Mouse (Mus musculus): ENCODE results near the gene Tmem233. TPM values are rescaled to one million over a fixed set of nuclear protein-coding genes. Genes with fewer than 3 reads are reported as not detected.

Gene Tmem233
- polyA plus RNA-seq, 1 experiment from 2014 or later: not detected

DNA sequence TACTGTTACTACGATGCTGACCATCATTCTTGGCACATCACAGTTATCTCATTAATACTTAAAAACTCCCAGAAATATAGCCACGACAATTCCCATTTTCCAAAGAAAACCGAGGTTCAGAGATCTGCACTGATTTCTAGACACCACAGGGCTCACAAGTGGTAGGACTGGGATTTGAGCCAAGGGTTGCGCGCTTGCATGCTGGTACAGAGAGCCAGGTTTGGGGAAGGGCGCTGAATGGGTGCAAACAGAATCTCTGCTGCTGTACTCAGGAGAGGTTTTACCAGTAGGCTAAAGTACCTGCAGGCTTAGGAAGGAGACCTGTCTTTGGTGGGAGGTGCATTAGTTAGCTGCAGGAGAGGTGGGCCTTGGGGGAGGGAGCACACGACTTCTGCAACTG, 1.4 kb downstream of the Tmem233 start:
- no peak for ATAC-seq (ENCODE audit: insufficient number of reproducible peaks, low FRiP score, low TSS enrichment, low read depth)
- H3K4me2 ChIP-seq (ENCODE audit: low read depth, severe bottlenecking): no peak overlapping the region
- no peak overlapping the region for H3K4me3 ChIP-seq (ENCODE audit: low read depth, low read length)
- no peaks in the 10 kb centered on the region for H3K9me3 ChIP-seq (ENCODE audit: control insufficient read depth, low read length)
- WGBS: 81% methylated on average over 7 of the region's 7 CpGs
- no peak overlapping the region for H3K9ac ChIP-seq (ENCODE audit: low read length)
- peaks cover 15% of the 10 kb centered on the region for H3K27me3 ChIP-seq (ENCODE audit: control insufficient read depth, insufficient read depth, low read length)
- H3K27ac ChIP-seq (replicated peaks; ENCODE audit: low read depth, low read length): no peak overlapping the region
- H3K4me1 ChIP-seq (ENCODE audit: control insufficient read depth, insufficient read depth, low read length): no peaks in the 10 kb centered on the region
- DNase-seq (ENCODE audit: low spot score): no peak
- H3K36me3 ChIP-seq (ENCODE audit: control insufficient read depth, insufficient read depth, low read length): no peaks in the 10 kb centered on the region

GRCm38 (mm10) chr5:116080736-116081135, 2.3 kb downstream of the Tmem233 start:
- Histone ChIP-seq H3K4me1 (ENCODE audit: control insufficient read depth, insufficient read depth, low read length) (no peaks in the 10 kb centered on the region), H3K27me3 (ENCODE audit: control insufficient read depth, insufficient read depth, low read length) (peaks cover 15% of the 10 kb centered on the region), H3K4me2 (ENCODE audit: low read depth, severe bottlenecking) (no peak overlapping the region), H3K9me3 (ENCODE audit: control insufficient read depth, low read length) (no peaks in the 10 kb centered on the region), H3K9ac (ENCODE audit: low read length) (no peak overlapping the region), H3K27ac (replicated peaks; ENCODE audit: low read depth, low read length) (no peak overlapping the region), H3K36me3 (ENCODE audit: control insufficient read depth, insufficient read depth, low read length) (no peaks in the 10 kb centered on the region), H3K4me3 (ENCODE audit: low read depth, low read length) (no peak overlapping the region)
- 57% methylated on average over 6 of the region's 6 CpGs for WGBS
- DNase-seq (ENCODE audit: low spot score): no peak
- no peak for ATAC-seq (ENCODE audit: insufficient number of reproducible peaks, low FRiP score, low TSS enrichment, low read depth)

- no peak overlapping the region for H3K4me3 ChIP-seq (ENCODE audit: low read depth, low read length)
- ATAC-seq (ENCODE audit: insufficient number of reproducible peaks, low FRiP score, low TSS enrichment, low read depth) (no peak), DNase-seq (ENCODE audit: low spot score) (no peak)
- no peak overlapping the region for H3K4me2 ChIP-seq (ENCODE audit: low read depth, severe bottlenecking)
- H3K4me1 ChIP-seq (ENCODE audit: control insufficient read depth, insufficient read depth, low read length): no peaks in the 10 kb centered on the region
- no peak overlapping the region for H3K9ac ChIP-seq (ENCODE audit: low read length)
- 97% methylated on average over 4 of the region's 4 CpGs for WGBS
- no peaks in the 10 kb centered on the region for H3K27me3 ChIP-seq (ENCODE audit: control insufficient read depth, insufficient read depth, low read length)
- H3K36me3 ChIP-seq (ENCODE audit: control insufficient read depth, insufficient read depth, low read length): no peaks in the 10 kb centered on the region
- no peaks in the 10 kb centered on the region for H3K9me3 ChIP-seq (ENCODE audit: control insufficient read depth, low read length)
- no peak overlapping the region for H3K27ac ChIP-seq (replicated peaks; ENCODE audit: low read depth, low read length)
Measured at GRCm38 (mm10) chr5:116069618-116070017, 13.4 kb downstream of the Tmem233 start.

- ATAC-seq (ENCODE audit: insufficient number of reproducible peaks, low FRiP score, low TSS enrichment, low read depth) (no peak), DNase-seq (ENCODE audit: low spot score) (no peak)
- Histone ChIP-seq H3K27ac (replicated peaks; ENCODE audit: low read depth, low read length) (no peak overlapping the region), H3K4me2 (ENCODE audit: low read depth, severe bottlenecking) (no peak overlapping the region), H3K9ac (ENCODE audit: low read length) (no peak overlapping the region), H3K4me3 (ENCODE audit: low read depth, low read length) (no peak overlapping the region), H3K36me3 (ENCODE audit: control insufficient read depth, insufficient read depth, low read length) (no peaks in the 10 kb centered on the region), H3K27me3 (ENCODE audit: control insufficient read depth, insufficient read depth, low read length) (no peaks in the 10 kb centered on the region), H3K9me3 (ENCODE audit: control insufficient read depth, low read length) (no peaks in the 10 kb centered on the region), H3K4me1 (ENCODE audit: control insufficient read depth, insufficient read depth, low read length) (no peaks in the 10 kb centered on the region)
- WGBS: 62% methylated on average over 6 of the region's 6 CpGs
Measured at GRCm38 (mm10) chr5:116052826-116053225, 30.2 kb downstream of the Tmem233 start.

- DNase-seq (ENCODE audit: low spot score) (no peak), ATAC-seq (ENCODE audit: insufficient number of reproducible peaks, low FRiP score, low TSS enrichment, low read depth) (no peak)
- H3K4me1 ChIP-seq (ENCODE audit: control insufficient read depth, insufficient read depth, low read length): no peaks in the 10 kb centered on the region
- H3K4me3 ChIP-seq (ENCODE audit: low read depth, low read length): no peak overlapping the region
- no peak overlapping the region for H3K9ac ChIP-seq (ENCODE audit: low read length)
- no peak overlapping the region for H3K27ac ChIP-seq (replicated peaks; ENCODE audit: low read depth, low read length)
- WGBS: 90% methylated on average over 5 of the region's 5 CpGs
- H3K36me3 ChIP-seq (ENCODE audit: control insufficient read depth, insufficient read depth, low read length): no peaks in the 10 kb centered on the region
- H3K4me2 ChIP-seq (ENCODE audit: low read depth, severe bottlenecking): no peak overlapping the region
- no peaks in the 10 kb centered on the region for H3K9me3 ChIP-seq (ENCODE audit: control insufficient read depth, low read length)
- H3K27me3 ChIP-seq (ENCODE audit: control insufficient read depth, insufficient read depth, low read length): no peaks in the 10 kb centered on the region
Measured at GRCm38 (mm10) chr5:116052171-116052570, 30.9 kb downstream of the Tmem233 start.

- 82% methylated on average over 4 of the region's 4 CpGs for WGBS
- Histone ChIP-seq H3K27me3 (ENCODE audit: control insufficient read depth, insufficient read depth, low read length) (no peaks in the 10 kb centered on the region), H3K4me1 (ENCODE audit: control insufficient read depth, insufficient read depth, low read length) (no peaks in the 10 kb centered on the region), H3K9me3 (ENCODE audit: control insufficient read depth, low read length) (no peaks in the 10 kb centered on the region), H3K27ac (replicated peaks; ENCODE audit: low read depth, low read length) (no peak overlapping the region), H3K36me3 (ENCODE audit: control insufficient read depth, insufficient read depth, low read length) (no peaks in the 10 kb centered on the region), H3K4me2 (ENCODE audit: low read depth, severe bottlenecking) (no peak overlapping the region), H3K9ac (ENCODE audit: low read length) (no peak overlapping the region), H3K4me3 (ENCODE audit: low read depth, low read length) (no peak overlapping the region)
- ATAC-seq (ENCODE audit: insufficient number of reproducible peaks, low FRiP score, low TSS enrichment, low read depth) (no peak), DNase-seq (ENCODE audit: low spot score) (no peak)
Measured at GRCm38 (mm10) chr5:116049821-116050220, 33.2 kb downstream of the Tmem233 start.

- WGBS: 99% methylated on average over 3 of the region's 3 CpGs
- Histone ChIP-seq H3K27me3 (ENCODE audit: control insufficient read depth, insufficient read depth, low read length) (no peaks in the 10 kb centered on the region), H3K36me3 (ENCODE audit: control insufficient read depth, insufficient read depth, low read length) (no peaks in the 10 kb centered on the region), H3K4me3 (ENCODE audit: low read depth, low read length) (no peak overlapping the region), H3K4me2 (ENCODE audit: low read depth, severe bottlenecking) (no peak overlapping the region), H3K9me3 (ENCODE audit: control insufficient read depth, low read length) (no peaks in the 10 kb centered on the region), H3K27ac (replicated peaks; ENCODE audit: low read depth, low read length) (no peak overlapping the region), H3K9ac (ENCODE audit: low read length) (no peak overlapping the region), H3K4me1 (ENCODE audit: control insufficient read depth, insufficient read depth, low read length) (no peaks in the 10 kb centered on the region)
- DNase-seq (ENCODE audit: low spot score) (no peak), ATAC-seq (ENCODE audit: insufficient number of reproducible peaks, low FRiP score, low TSS enrichment, low read depth) (no peak)
Measured at GRCm38 (mm10) chr5:116048321-116048720, 34.7 kb downstream of the Tmem233 start.

DNA sequence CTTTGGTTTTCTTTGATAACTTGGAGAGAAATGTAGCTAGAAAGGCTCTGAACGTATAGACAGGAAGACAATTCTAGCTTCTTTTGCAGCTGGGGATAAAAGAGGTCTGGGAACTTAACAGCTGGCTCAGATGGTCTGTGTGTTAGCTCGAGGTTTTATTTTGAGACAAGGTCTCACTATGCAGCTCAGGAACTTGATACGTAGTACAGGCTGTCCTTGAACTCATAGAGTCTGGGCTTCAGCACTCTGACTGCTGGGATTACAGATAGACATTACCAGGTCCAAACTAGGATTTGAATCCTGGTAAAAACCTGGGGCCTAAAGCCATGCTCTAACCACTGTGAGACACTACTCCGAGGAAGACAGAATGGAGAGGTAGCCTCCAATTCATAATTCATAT, 36.8 kb downstream of the Tmem233 start:
- Histone ChIP-seq H3K9ac (ENCODE audit: low read length) (no peak overlapping the region), H3K4me3 (ENCODE audit: low read depth, low read length) (no peak overlapping the region), H3K27ac (replicated peaks; ENCODE audit: low read depth, low read length) (no peak overlapping the region), H3K4me1 (ENCODE audit: control insufficient read depth, insufficient read depth, low read length) (no peaks in the 10 kb centered on the region), H3K27me3 (ENCODE audit: control insufficient read depth, insufficient read depth, low read length) (no peaks in the 10 kb centered on the region), H3K4me2 (ENCODE audit: low read depth, severe bottlenecking) (no peak overlapping the region), H3K36me3 (ENCODE audit: control insufficient read depth, insufficient read depth, low read length) (no peaks in the 10 kb centered on the region), H3K9me3 (ENCODE audit: control insufficient read depth, low read length) (no peaks in the 10 kb centered on the region)
- ATAC-seq (ENCODE audit: insufficient number of reproducible peaks, low FRiP score, low TSS enrichment, low read depth) (no peak), DNase-seq (ENCODE audit: low spot score) (no peak)
- WGBS: 77% methylated on average over 4 of the region's 4 CpGs

DNA sequence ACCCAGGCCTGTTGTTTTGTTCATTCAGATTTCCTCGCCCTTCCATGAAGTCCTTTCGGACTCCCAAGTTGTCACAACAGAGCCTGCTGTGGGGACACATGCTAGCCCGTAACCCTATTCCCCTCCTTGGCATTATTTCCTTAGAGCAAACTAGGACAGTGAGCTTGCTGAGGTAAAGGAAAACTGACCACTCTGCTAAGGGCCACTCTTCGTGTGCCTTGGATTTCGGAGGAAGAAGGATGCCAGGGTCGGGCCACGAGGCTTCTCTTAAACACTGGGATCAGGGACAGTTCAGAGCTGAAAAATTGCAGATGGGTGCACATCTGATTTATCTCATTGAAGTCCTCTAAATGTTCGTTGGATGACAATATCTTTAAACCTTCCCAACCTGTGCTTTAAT, 37.5 kb downstream of the Tmem233 start:
- Histone ChIP-seq H3K4me3 (ENCODE audit: low read depth, low read length) (no peak overlapping the region), H3K9ac (ENCODE audit: low read length) (no peak overlapping the region), H3K36me3 (ENCODE audit: control insufficient read depth, insufficient read depth, low read length) (no peaks in the 10 kb centered on the region), H3K27ac (replicated peaks; ENCODE audit: low read depth, low read length) (no peak overlapping the region), H3K9me3 (ENCODE audit: control insufficient read depth, low read length) (no peaks in the 10 kb centered on the region), H3K4me1 (ENCODE audit: control insufficient read depth, insufficient read depth, low read length) (no peaks in the 10 kb centered on the region), H3K27me3 (ENCODE audit: control insufficient read depth, insufficient read depth, low read length) (no peaks in the 10 kb centered on the region), H3K4me2 (ENCODE audit: low read depth, severe bottlenecking) (no peak overlapping the region)
- ATAC-seq (ENCODE audit: insufficient number of reproducible peaks, low FRiP score, low TSS enrichment, low read depth): no peak
- WGBS: 88% methylated on average over 8 of the region's 8 CpGs
- no peak for DNase-seq (ENCODE audit: low spot score)
